Mouse (Mus musculus): ENCODE results near the gene Ubl5. TPM values are rescaled to one million over a fixed set of nuclear protein-coding genes. Genes with fewer than 3 reads are reported as not detected.

The Ubl5 gene
- polyA plus RNA-seq, 1 experiment, result 571 TPM

DNA sequence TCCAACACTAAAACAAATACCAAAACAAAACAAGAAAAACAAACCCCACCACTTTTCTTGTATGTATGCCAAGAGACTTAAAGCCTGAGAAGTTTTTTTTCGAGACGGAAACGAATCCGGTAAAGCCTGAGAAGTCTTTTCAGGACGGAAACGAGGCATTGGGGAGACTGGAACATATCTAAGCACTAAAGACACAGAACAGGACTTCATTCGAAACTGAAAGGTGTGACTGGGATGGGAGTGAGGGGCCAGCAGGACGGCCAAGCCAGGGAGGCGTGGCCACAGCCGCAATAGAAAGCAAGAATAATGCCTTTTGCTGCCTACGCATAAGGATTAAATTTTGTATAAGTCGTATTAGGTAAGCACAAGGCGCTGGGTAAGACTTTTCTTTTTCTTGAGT is 1.1 kb downstream of the Ubl5 start:
- no peak overlapping the region for H3K27ac ChIP-seq (ENCODE audit: insufficient read depth, low read length)
- no peaks in the 10 kb centered on the region for H3K4me1 ChIP-seq (ENCODE audit: control insufficient read depth, insufficient read depth, low read length)
- TF ChIP-seq CTCF (IDR thresholded peaks at IDR 0.05; ENCODE audit: borderline replicate concordance, insufficient read depth, low read depth, low read length) (no peak), POLR2A (IDR thresholded peaks at IDR 0.05; ENCODE audit: borderline replicate concordance, insufficient read depth, low read length) (no peak)
- H3K27me3 ChIP-seq (ENCODE audit: control insufficient read depth, insufficient read depth, low read length), result no peaks in the 10 kb centered on the region
- DNase-seq, result no peak
- 5% methylated on average over 13 of the region's 13 CpGs for WGBS
- H3K4me3 ChIP-seq (replicated peaks; ENCODE audit: insufficient read depth, low read depth, low read length), result peak overlapping the region; percentile 98

DNA sequence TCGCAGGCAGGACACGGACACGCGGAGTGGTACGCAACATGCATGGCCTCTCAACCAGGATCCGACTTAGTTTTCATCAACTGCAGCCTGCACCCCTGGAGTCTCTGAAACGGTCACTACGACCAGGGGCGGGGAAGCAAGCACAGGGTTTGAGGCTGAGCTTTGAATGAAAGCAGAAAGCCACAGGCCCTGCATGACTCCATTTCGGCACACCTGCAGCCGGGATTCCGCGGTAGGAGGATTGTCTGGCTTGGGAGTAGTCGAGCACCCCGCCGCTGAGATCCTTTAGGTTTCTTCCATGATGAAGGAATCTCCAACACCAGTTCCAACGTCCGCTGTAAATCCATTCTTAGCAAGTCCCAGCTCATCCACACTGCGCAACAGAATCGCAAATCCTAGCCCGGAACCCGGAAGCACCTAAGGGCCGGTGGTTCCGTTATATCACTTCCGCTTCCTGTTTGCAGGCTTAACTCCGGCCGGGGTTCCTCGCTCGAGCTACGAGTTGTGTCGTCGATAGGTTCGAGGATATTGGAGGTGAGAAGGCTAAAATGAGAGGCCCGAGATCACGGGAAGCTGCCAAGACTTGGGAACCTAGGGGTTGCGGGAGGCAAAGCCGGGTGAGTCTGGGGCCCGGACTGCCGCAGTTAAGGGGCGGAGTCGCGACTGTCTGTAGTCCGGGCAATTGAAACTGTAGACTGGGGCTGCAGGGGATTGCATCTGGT is 1.8 kb downstream of the Ubl5 start, which contains the start of gene Fbxl12:
Gene Fbxl12 (minus strand): TSS at position 408 of the 722 bp plus-strand sequence.
- WGBS, result under 1% methylated on average over 43 of the region's 43 CpGs
- Histone ChIP-seq H3K27me3 (ENCODE audit: control insufficient read depth, insufficient read depth, low read length) (no peaks in the 10 kb centered on the region), H3K4me3 (replicated peaks; ENCODE audit: insufficient read depth, low read depth, low read length) (peak within 1 kb of the TSS; percentile 98)

DNA sequence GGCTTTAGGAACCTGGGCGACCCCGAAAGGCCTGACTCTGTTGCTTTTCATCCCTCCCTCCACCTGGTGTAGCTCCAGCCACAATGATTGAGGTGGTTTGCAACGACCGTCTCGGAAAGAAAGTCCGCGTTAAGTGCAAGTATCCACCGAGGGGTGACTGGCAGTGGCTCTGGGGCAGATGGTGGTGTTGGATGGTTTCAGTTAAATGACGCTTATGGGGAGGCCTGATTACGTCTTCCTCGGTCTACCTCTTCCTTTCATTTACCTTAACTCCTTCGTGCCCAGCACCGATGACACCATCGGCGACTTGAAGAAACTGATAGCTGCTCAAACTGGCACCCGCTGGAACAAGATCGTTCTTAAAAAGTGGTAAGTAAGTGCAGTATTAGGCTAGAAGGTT is 2.4 kb downstream of the Ubl5 start:
- 5% methylated on average over 17 of the region's 17 CpGs for WGBS
- peak in 1 of 2 experiments; percentile 27 for DNase-seq
- no peaks in the 10 kb centered on the region for H3K4me1 ChIP-seq (ENCODE audit: control insufficient read depth, insufficient read depth, low read length)
- no peaks in the 10 kb centered on the region for H3K27me3 ChIP-seq (ENCODE audit: control insufficient read depth, insufficient read depth, low read length)
- TF ChIP-seq CTCF (IDR thresholded peaks at IDR 0.05; ENCODE audit: borderline replicate concordance, insufficient read depth, low read depth, low read length), result no peak
- peak overlapping the region; percentile 98 for H3K4me3 ChIP-seq (replicated peaks; ENCODE audit: insufficient read depth, low read depth, low read length)
- H3K27ac ChIP-seq (ENCODE audit: insufficient read depth, low read length), result 0 out of 2 replicates have a peak overlapping the region, but pooled peaks have one; percentile 6

More for the DNA sequence above, 1.8 kb downstream of the Ubl5 start, which contains the start of gene Fbxl12:
- Histone ChIP-seq H3K27ac (ENCODE audit: insufficient read depth, low read length) (peak within 1 kb of the TSS; percentile 61), H3K4me1 (ENCODE audit: control insufficient read depth, insufficient read depth, low read length) (no peaks in the 10 kb centered on the region)
- DNase-seq, result peak; percentile 79
- peak; percentile 82; the same call in 1 of the 2 replicates for TF ChIP-seq POLR2A (IDR thresholded peaks at IDR 0.05; ENCODE audit: borderline replicate concordance, insufficient read depth, low read length)
- TF ChIP-seq CTCF (IDR thresholded peaks at IDR 0.05; ENCODE audit: borderline replicate concordance, insufficient read depth, low read depth, low read length), result no peak

DNA sequence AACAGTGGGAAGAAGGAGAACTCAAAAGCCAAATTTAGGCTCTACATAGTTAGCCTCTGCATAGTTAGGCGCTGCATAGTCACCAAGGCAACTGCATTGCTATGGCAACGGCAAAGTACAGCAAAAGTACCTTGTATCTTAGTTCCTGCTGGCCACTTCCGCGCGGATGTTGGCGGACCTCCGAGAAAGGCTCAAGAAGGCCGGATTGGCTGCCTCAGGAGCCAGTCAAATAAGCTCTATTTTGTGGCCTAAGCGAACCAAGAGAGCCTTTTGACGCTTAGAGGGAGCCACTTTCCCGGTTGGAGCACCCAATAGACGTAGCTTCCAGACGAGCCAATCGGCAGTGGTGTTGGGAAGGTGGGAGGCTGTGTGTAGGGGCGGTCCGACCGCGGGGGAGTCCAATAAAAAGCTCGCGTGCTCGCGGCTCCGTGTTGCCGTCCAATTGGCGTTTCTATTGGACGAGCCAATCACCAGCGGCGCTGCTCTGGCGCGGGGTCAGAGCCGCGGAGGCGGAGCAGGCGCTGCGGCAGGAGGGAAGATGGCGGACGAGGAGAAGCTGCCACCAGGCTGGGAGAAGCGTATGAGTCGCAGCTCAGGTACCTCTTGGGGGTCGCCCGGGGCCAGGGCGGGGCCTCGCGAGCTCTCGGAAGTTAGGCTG is 9.1 kb downstream of the Ubl5 start, which contains the start of gene Pin1:
Gene Pin1 (plus strand): TSS at position 494 of the 658 bp plus-strand sequence.
- TF ChIP-seq CTCF (IDR thresholded peaks at IDR 0.05; ENCODE audit: borderline replicate concordance, insufficient read depth, low read depth, low read length) (no peak), POLR2A (IDR thresholded peaks at IDR 0.05; ENCODE audit: borderline replicate concordance, insufficient read depth, low read length) (peak; percentile 75)
- H3K27ac ChIP-seq (ENCODE audit: insufficient read depth, low read length), result no peak within 1 kb of the TSS
- WGBS, result under 1% methylated on average over 45 of the region's 45 CpGs
- H3K4me1 ChIP-seq (ENCODE audit: control insufficient read depth, insufficient read depth, low read length), result peaks cover under 1% of the 10 kb centered on the region
- H3K27me3 ChIP-seq (ENCODE audit: control insufficient read depth, insufficient read depth, low read length), result no peaks in the 10 kb centered on the region
- peak within 1 kb of the TSS; percentile 83 for H3K4me3 ChIP-seq (replicated peaks; ENCODE audit: insufficient read depth, low read depth, low read length)
- peak; percentile 97 to 100 for DNase-seq

DNA sequence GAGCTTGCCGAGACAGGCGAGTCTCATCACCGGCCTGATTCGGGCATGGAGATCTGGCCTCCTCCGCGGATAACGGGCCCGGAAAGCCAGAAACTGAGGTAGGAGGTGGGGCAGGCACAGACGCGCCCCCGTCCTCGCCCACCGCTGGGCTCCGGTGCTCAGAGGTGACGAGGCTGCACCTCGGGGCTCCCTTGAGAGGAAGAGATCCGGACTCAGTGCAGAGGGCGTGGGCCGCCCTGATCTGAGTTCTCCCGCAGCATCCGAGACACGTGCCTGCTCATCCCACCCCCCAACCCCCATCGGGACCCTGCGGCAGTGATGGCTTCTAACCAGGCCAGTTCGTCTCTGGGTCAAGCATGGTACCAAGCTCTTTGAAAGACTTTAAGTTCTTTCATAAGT is 9.6 kb downstream of the Ubl5 start:
- TF ChIP-seq POLR2A (IDR thresholded peaks at IDR 0.05; ENCODE audit: borderline replicate concordance, insufficient read depth, low read length) (no peak; the same call in 1 of the 2 replicates), CTCF (IDR thresholded peaks at IDR 0.05; ENCODE audit: borderline replicate concordance, insufficient read depth, low read depth, low read length) (no peak)
- DNase-seq, result no peak
- no peaks in the 10 kb centered on the region for H3K27me3 ChIP-seq (ENCODE audit: control insufficient read depth, insufficient read depth, low read length)
- H3K4me1 ChIP-seq (ENCODE audit: control insufficient read depth, insufficient read depth, low read length), result peaks cover 4% of the 10 kb centered on the region
- under 1% methylated on average over 25 of the region's 25 CpGs for WGBS
- no peak overlapping the region for H3K27ac ChIP-seq (ENCODE audit: insufficient read depth, low read length)
- H3K4me3 ChIP-seq (replicated peaks; ENCODE audit: insufficient read depth, low read depth, low read length), result peak overlapping the region; percentile 83

DNA sequence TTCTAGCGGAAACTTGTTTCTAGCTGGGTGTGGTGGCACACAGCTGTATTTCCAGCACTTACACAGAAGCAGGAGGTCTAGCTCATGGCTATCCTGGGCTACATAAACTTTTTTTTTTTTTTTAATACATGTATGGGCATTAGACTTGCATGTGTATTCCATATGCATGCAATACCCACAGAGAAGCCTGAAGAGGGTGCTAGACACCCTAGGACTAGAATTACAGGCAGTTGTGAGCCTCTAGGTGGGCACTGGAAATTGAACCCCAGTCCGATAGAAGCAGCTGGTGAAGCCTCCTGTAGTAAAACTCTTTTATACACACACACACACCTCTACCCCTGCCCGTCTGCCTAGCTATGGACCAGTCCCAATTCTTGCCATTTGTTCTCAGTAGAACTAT is 11.2 kb downstream of the Ubl5 start:
- no peak for DNase-seq
- no peak overlapping the region for H3K4me3 ChIP-seq (replicated peaks; ENCODE audit: insufficient read depth, low read depth, low read length)

DNA sequence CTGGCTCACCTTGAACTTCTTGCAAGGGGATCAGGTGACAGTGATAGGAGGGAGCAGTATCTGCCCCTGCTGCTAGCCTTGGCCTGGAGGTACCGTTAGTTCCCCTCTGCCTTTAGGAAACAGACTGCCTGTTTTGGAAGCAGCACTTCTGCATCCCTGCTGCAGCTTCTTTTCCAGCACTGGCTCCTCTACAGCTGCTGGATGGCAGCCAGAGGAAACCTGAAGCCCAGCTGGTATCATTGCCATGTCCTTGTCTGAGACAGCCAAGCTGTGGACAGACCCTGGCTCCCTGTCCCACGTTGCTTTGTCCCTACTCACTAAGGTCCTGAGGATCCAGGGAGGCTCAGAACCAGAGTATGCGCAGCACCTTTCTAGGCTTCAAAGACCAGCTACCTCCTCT is 14.9 kb downstream of the Ubl5 start:
- no peak overlapping the region; the same call in 1 of the 2 replicates for H3K27ac ChIP-seq (ENCODE audit: insufficient read depth, low read length)
- 28% methylated on average over 3 of the region's 3 CpGs for WGBS
- DNase-seq, result peak; percentile 42 to 44
- H3K4me1 ChIP-seq (ENCODE audit: control insufficient read depth, insufficient read depth, low read length), result peaks cover 9% of the 10 kb centered on the region
- H3K27me3 ChIP-seq (ENCODE audit: control insufficient read depth, insufficient read depth, low read length), result no peaks in the 10 kb centered on the region
- no peak overlapping the region for H3K4me3 ChIP-seq (replicated peaks; ENCODE audit: insufficient read depth, low read depth, low read length)
- TF ChIP-seq CTCF (IDR thresholded peaks at IDR 0.05; ENCODE audit: borderline replicate concordance, insufficient read depth, low read depth, low read length) (no peak), POLR2A (IDR thresholded peaks at IDR 0.05; ENCODE audit: borderline replicate concordance, insufficient read depth, low read length) (no peak)

More for the DNA sequence above, 11.2 kb downstream of the Ubl5 start:
- H3K4me1 ChIP-seq (ENCODE audit: control insufficient read depth, insufficient read depth, low read length), result peaks cover 9% of the 10 kb centered on the region
- H3K27me3 ChIP-seq (ENCODE audit: control insufficient read depth, insufficient read depth, low read length), result no peaks in the 10 kb centered on the region
- 91% methylated on average over 3 of the region's 3 CpGs for WGBS
- TF ChIP-seq CTCF (IDR thresholded peaks at IDR 0.05; ENCODE audit: borderline replicate concordance, insufficient read depth, low read depth, low read length) (no peak), POLR2A (IDR thresholded peaks at IDR 0.05; ENCODE audit: borderline replicate concordance, insufficient read depth, low read length) (no peak)
- H3K27ac ChIP-seq (ENCODE audit: insufficient read depth, low read length), result no peak overlapping the region

Measured in cerebellum, adult 2 months (tissue).